Mouse (Mus musculus) thymus, postnatal 10 days (tissue): ENCODE data around the gene Smc1b.
A peak's percentile ranks its signal among the peaks of the same experiment; 100 is the strongest.

Source experiments
- DNase-seq, 2 experiments: peaks; one replicate each; pipeline ENCODE4 v3.0.0; 2021; ENCODE audit warnings: low spot score in 2 of 2

Smc1b gene

GRCm38 (mm10) chr15:85131275-85132192 lies at the start of gene Smc1b, which contains the start of gene Ribc2:
Gene Smc1b, minus strand, starts transcription at chr15:85131964.
Gene Ribc2, plus strand, starts transcription at chr15:85132078.
- DNase-seq = peak in 1 of 2 experiments; percentile 15

DNA sequence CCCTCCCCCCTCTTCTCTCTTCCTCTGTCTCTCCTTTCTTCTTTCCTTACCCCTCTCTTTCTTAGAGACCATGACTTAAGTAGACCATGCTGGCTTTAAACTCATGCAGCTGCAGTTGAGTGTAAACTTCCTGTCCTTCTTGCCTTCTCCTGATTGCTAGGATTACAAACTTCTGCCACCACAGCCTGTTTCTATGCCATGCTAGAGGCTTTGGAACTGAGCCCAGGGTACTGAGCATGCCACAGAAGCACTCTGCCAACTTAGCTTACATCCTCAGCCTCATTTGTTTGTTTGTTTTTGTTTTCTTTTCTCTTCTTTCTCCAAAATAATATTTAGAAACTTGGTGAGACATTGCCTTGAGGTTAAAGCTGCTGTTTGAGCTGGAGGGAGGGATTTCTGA lies 48.6 kb upstream of the Smc1b start:
- no peak for DNase-seq

DNA sequence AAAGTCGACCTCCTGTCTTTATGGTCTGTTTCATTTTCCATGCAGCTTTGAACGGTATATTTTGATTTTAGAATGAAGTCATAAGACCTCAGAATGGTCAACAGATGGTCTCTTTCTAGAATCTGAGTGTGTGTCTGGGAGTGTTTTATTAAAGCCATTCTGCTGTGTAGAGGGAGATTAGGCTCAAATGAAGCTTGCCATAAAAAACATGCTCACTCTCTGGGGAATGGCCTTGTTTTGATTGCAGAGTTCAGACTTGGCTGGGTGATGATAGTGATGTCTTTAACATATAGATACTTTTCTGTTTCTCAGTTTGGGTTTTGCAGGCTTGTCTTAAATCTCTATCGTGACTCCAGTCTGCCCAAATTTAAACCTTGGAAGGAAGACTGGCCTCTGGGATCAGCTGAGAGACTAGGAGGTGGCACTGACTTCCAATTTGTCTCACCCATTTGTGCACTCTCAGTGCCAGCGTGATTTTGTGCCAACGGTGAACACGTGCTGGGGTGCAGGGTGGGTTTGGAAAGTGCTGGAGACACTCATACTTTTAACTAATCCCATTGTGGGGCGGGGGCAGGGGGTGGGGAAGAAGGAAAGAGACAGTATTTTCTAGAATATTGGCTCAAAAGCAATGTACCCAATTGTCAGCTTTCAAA lies 47.9 kb upstream of the Smc1b start:
- no peak for DNase-seq

DNA sequence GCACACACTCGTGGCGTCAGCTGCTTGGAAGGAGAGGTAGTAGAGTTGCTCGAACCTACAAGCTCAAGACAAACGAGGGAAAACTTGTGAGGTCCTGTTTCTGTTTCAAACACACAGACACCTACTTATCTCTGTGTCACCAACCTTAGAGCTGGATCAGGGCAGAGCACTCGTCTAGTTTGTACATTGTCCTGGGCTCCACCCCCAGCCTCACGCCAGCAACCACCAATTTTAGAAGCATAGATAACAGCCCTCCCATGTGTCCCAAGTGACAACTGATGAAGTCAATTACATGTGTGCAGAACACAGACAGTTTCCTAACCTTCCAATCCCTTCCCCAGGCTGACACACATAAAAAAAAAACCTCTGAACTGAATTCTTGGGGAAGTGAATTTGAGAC lies 46.4 kb upstream of the Smc1b start:
- DNase-seq = no peak

DNA sequence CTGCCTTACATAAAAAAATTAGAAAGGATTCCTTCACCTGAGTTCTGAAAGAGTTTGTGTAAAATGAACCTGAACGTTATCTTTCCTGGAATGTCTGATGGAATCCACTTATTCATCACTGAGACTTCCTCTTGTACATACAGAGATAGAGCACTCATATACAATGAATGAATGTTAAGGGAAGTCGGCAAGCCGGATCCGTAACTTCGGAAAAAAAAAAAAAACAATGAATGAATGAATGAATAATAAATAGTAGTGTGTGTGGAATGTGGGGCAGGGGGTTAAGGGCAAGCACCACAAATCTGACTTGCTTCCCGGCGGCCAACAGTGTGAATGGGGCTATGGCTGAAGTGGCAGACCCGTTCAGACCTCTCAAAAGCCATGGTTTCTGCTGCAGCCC lies 45.8 kb upstream of the Smc1b start:
- peak in 1 of 2 experiments; percentile 66 for DNase-seq

- no peak for DNase-seq
Measured at GRCm38 (mm10) chr15:85174060-85174459, 42.3 kb upstream of the Smc1b start.

DNA sequence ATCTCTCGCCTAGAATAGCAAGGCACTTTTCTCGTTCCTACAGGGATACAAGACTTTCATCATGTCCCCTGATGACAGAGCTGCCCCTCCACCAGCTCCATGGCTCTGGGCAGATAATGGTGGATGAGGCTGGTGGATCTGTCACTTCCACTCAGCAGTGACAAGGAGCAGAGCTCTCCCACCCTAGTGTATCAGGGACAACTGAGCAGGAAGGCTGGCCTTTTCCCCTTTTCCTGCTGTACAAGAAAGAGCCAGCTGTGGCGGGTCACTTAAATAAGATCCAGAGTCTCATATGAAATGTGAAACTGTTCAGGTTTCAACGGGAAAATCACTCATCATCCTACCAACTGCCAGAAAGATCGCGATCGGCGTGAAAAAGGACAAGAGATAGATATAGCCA lies 41.7 kb upstream of the Smc1b start:
- DNase-seq = no peak

DNA sequence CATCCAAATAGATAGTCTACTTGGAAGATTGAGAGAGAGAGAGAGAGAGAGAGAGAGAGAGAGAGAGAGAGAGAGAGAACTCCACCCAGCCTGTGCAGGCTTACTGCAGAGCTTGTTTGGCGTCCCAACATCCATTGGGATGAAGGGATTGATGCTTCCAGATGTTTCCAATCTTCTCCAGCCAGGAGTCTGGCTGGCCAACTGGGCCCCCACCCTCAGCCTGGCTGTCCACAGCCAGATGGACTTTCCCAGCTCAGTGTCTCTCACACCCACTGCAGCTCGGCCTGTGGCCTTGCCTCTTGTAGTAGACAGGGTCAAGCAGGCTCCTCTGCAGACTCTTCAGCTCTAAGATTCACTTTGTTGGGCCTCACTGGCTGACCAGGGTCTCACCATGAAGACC lies 40.3 kb upstream of the Smc1b start:
- DNase-seq = no peak

DNA sequence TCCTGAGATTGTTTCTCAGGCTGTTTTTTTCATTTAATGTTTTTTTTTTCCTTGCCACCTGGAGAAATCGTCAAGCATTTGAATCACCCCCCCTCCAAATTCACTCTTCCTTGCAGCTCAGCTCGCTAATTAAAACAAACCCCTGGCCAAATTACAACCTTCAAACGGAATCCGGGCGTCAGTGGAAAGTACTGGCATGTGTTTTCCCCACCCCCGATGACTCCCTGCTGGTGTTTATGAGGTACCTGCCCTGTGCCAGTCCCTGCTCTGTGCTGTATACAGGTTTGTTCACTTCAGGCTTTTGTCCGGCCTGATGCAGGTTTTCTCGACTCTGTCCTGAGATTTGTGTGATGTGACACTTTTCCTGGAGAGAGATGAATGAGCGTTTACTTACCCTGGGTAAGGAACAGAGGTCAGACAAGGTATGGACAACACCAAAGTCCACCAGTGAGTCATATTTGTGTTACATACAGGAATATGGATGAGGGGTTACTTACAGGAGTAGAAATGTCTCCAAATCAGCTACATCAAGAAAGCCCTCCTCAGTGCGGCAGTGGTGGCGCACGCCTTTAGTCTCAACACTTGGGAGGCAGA lies 35.4 kb upstream of the Smc1b start:
- no peak for DNase-seq

- DNase-seq = no peak
Measured at GRCm38 (mm10) chr15:85166433-85166933, 34.7 kb upstream of the Smc1b start.

DNA sequence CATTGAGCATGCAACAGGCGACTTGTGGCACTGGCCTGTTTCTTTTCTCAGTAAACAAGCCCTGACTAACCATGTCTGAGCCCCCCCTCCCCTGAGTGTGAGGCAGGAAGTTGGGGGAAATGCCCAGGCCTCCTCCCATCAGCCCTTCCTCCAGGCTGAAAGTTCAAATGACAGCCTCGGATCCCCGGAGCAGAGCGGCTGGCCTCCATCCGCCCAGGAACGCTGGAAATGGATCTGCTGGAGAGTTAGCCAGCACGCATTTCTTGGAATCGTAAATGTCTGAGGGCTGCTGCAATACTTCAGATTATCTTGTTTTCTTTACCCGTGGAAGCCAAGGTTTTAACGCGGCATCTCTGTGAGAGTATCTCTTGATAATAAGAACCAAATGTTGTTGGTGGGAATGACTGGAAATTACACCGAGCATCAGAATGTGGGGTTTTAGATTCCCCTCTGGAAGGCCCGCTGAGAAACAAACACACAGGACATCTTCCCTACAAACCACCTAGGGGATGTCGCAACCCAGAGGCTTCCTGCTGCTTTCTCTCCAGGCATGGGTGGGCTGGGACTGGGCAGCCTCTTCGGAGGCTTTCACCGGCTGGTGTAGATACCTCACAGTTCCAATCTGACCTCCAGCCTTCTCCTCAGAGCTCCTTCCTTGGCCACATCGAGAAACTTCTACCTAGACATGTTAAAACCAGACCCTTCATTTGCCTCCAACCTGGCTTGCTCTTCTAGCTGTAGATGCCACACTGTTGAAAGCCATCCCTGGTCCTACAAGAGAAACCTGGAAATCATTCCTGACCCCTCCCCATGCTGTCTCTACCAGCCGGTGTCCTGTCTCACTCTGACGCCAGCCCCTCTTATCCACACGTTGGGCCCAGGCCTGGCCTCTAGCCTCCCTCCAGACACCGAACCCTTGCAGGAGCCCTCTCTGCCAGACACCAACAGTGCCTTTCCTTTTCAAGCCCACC lies 31.2 kb upstream of the Smc1b start:
- DNase-seq = no peak

DNA sequence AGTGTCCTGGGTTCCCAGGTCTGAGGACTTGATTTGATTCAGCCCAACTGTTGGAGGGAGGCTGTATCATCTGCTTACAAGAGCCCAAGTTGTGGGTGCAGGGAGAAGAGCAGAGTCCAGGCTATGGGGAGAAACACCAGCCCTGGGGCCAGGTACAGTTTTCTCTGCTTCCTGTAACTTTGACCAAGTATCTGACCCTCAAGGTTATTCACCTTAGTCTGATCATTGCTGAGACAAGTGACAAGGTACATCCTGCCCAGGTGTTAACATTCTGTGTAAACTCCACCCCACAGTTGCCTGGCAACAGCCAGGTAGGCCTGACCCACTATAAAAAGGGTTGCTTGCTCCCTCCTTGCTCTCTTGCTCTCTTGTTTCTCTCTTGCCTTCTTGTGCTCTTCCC lies 29.7 kb upstream of the Smc1b start:
- no peak for DNase-seq

GRCm38 (mm10) chr15:85156198-85156597 lies 24.4 kb upstream of the Smc1b start:
- no peak for DNase-seq

GRCm38 (mm10) chr15:85154091-85154490 lies 22.3 kb upstream of the Smc1b start:
- DNase-seq = no peak

- DNase-seq = no peak
Measured at GRCm38 (mm10) chr15:85152577-85152976, 20.8 kb upstream of the Smc1b start.

GRCm38 (mm10) chr15:85151433-85151918 lies 19.7 kb upstream of the Smc1b start:
- peak; percentile 44 to 76 for DNase-seq

- DNase-seq = no peak
Measured at GRCm38 (mm10) chr15:85144249-85144648, 12.5 kb upstream of the Smc1b start.

- no peak for DNase-seq
Measured at GRCm38 (mm10) chr15:85143747-85144146, 12.0 kb upstream of the Smc1b start.

DNA sequence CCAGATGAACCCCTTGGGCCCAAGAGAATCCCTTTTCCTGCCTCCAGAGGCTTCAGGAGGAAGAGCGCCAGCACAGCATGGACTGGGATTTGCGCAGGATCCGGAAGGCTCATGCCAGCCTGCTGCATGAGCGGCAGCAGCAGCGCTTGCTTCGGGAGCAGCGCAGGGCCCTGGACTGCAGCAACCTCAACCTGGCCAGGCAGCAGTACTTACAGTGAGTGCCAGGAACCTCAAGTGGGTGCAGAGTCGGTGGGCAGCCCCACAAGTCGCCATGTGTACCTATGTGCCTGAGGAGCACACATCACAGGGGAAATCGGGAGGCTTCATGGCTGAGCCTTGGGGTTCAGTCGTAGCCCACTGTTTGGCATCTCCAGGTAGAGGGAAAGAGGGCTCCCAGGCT lies 11.4 kb upstream of the Smc1b start:
- DNase-seq = no peak

- DNase-seq = peak in 1 of 2 experiments; percentile 1
Measured at GRCm38 (mm10) chr15:85142441-85142840, 10.7 kb upstream of the Smc1b start.

DNA sequence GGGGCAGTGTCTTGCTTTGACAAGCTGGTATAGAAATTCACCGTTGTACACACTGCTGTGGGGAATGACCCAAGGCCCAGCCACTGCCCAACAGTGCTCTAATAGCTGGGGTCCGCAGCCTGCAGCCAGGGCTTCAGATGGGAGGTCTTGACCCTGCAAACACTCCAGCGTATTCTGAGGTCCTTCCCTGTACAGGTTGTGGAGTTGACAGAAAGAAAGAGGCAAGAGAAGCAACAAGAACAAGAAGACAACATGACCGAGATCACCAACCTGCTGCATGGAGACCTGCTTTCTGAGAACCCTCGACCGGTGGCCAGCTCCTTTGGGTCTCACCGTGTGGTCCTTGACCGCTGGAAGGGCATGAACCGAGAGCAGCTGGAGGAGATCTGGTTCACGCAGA lies 9.5 kb upstream of the Smc1b start:
- no peak for DNase-seq
